Mouse (Mus musculus) heart, postnatal 0 days (tissue): ENCODE results near the gene Nod2.

Experiments used
- CTCF ChIP-seq: IDR thresholded peaks from 2 replicates; pipeline ENCODE4 v1.5.1; 2016; ENCODE audit warnings: antibody characterized with exemption, control low read depth, low read depth
- EP300 ChIP-seq: IDR thresholded peaks from 2 replicates; pipeline ENCODE4 v1.6.1; 2016; ENCODE audit warnings: antibody characterized with exemption, low read depth

DNA sequence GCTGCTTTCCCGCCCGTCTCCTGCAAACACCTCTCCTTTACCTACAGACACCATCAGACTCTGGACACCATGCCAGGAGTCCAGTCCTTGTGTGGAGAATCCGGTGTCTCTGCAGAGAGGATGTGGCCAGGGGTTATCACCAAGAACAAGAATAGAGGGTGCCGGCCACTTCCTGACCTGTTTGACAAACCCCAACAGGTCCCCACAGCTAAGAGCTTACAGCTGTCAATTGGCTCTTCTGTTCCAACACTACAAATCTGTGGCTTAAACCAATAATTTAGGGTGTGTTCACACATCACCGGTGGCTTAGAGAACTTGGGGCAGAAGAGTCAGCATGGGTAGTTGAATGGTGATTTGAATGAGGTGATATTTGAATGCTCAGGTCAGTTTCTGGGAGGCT lies 28.5 kb upstream of the Nod2 start:
- no peak for TF ChIP-seq CTCF
- no peak for TF ChIP-seq EP300
